Mouse (Mus musculus) megakaryocyte, embryonic 14.5 days (primary cell): ENCODE data around the gene Etv1. TPM values are rescaled to one million over a fixed set of nuclear protein-coding genes. Genes with fewer than 3 reads are reported as not detected.

Experiments used
- H3K27me3 ChIP-seq: replicated peaks from 2 replicates; pipeline ENCODE3; 2012; ENCODE audit warnings: inconsistent platforms
- H3K36me3 ChIP-seq: replicated peaks from 2 replicates; pipeline ENCODE3; 2012; ENCODE audit warnings: low read length, inconsistent platforms, mixed read lengths
- H3K4me1 ChIP-seq: 2 replicates; pipeline ENCODE4 v1.6.1; 2012; ENCODE audit warnings: inconsistent platforms
- H3K4me3 ChIP-seq: replicated peaks from 2 replicates; pipeline ENCODE3; 2012; ENCODE audit warnings: moderate library complexity, mild to moderate bottlenecking, inconsistent platforms
- H3K9me3 ChIP-seq: 2 replicates; pipeline ENCODE4 v1.6.1; 2012; ENCODE audit warnings: inconsistent platforms
- FLI1 ChIP-seq: IDR thresholded peaks from 2 replicates; pipeline ENCODE4 v1.6.1; 2012; ENCODE audit warnings: low read length, inconsistent platforms, mixed read lengths
- GATA1 ChIP-seq: IDR thresholded peaks from 3 replicates; pipeline ENCODE4 v1.6.1; 2012; ENCODE audit warnings: mixed read lengths, low read length, inconsistent platforms, borderline replicate concordance
- polyA plus RNA-seq: library from polyadenylated mRNA; stranded (reverse); fragments of >175 nt; gene quantifications from 2 replicates; pipeline ENCODE4 v1.2.3, GENCODE M21; 2012; ENCODE audit warnings: low replicate concordance; ENCODE audit not compliant: insufficient read depth

Gene Etv1
- polyA plus RNA-seq, 1 experiment = not detected

DNA sequence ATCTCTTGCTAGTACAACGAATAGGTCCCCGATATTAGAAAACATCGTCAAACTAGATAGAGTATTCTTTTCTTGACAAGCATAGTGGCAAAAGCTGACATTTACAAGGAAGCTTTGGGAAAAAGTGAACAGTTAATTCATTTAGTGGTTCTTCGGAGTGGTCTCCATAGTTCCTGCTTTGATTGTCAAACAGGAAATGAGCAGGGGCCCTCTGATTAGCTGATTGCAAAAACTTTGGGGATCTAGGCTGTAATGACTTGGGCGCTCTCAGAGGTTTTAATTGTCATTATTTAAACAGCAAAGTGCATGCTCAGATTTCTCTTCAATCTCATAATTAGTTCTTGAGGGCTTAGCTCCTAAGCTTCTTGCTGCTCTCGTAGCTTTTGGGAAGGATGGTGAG, 75.6 kb downstream of the Etv1 start:
- Histone ChIP-seq H3K9me3 (no peaks in the 10 kb centered on the region), H3K27me3 (no peaks in the 10 kb centered on the region), H3K4me3 (no peak overlapping the region), H3K4me1 (no peaks in the 10 kb centered on the region), H3K36me3 (no peaks in the 10 kb centered on the region)
- no peak for TF ChIP-seq FLI1
- TF ChIP-seq GATA1 = no peak

DNA sequence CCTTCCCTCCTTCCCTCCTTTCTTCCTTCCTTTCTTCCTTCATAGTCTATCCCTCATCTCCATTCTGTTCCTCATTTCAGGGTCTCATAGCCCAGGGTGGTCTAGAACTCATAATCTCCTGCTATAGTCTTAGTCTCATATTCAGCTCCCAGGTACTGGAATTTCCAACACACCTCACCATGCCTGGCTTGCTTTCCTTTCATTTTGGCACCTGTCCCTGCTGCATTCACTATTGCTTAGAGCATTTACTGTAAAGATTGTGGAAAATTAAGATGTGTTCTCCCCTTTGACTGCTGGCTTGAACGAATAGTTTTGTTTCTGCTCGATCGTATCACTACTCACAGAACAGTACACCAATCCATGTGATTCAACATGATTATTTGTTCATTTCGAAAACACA, 80.5 kb downstream of the Etv1 start:
- Histone ChIP-seq H3K9me3 (no peaks in the 10 kb centered on the region), H3K36me3 (no peaks in the 10 kb centered on the region), H3K4me3 (no peak overlapping the region), H3K4me1 (no peaks in the 10 kb centered on the region), H3K27me3 (no peaks in the 10 kb centered on the region)
- TF ChIP-seq GATA1 = no peak
- no peak for TF ChIP-seq FLI1

DNA sequence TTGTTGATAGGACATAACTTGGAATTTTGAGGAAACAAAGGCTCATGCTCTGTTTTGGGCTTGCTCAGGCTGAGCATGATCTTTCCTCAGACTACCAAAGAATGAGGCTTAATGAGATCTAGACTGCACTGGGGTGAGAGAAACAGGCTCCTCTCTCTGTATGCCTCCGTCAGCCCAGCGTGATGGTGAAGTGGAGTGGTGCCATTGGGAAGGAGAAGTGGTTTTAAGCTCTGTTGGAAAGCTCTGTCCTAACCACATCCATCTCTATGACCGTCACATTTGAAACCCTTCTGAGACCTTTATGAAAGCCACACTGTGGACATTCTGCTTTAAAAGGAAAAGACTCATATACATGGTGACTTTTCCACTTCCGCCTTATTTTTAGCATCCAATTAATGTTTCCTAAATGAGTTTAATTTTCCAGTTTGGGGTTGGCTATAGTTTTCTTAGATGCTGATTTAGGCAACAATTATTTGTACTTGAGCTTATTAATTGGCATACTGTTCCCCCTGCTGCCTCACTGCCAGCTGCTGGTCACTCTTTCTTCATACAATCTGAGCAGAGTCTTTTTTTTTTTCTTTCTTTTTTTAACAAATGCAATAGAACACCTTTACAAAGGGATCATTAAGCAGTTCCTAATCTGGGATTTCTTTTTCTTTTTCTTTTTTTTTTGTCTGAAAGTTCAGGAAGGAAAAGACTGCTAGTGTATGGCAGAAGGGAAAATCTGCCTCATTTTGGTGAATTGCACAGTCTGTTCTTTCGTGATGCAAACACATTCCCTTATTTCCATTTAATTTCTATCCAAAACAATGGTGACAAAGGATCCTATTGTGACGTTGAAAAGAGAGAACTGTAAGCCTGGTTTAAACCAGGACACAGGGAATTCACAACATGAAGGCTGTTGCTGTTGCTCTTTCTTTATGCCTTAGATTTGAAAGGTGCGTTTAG, 81.3 kb downstream of the Etv1 start:
- Histone ChIP-seq H3K9me3 (no peaks in the 10 kb centered on the region), H3K27me3 (no peaks in the 10 kb centered on the region)
- TF ChIP-seq GATA1 (no peak), FLI1 (no peak)

DNA sequence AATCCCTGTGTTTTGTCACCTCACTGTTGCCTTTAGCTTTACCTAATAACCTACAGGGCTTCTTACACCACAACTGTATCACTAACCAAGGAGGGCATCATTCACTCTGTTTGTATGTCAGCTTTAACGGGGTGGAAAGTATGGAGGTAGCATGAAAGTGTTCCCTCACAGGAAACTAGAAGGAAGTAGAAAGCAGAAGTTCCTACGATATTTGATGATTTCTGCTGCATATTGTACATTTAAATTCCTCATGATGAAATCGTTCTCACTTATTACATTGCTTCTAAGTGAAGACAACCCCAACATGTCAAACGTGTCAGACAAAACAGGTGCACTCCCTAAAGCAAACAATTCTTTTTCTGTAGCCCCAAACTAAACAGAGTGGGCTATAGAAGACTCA, 84.2 kb downstream of the Etv1 start:
- no peaks in the 10 kb centered on the region for H3K9me3 ChIP-seq
- H3K4me1 ChIP-seq = no peaks in the 10 kb centered on the region
- no peaks in the 10 kb centered on the region for H3K27me3 ChIP-seq
- no peak for TF ChIP-seq FLI1
- TF ChIP-seq GATA1 = no peak
- no peak overlapping the region for H3K4me3 ChIP-seq
- H3K36me3 ChIP-seq = no peaks in the 10 kb centered on the region

More for the DNA sequence above, 81.3 kb downstream of the Etv1 start:
- H3K4me1 ChIP-seq = no peaks in the 10 kb centered on the region
- no peak overlapping the region for H3K4me3 ChIP-seq
- H3K36me3 ChIP-seq = no peaks in the 10 kb centered on the region

DNA sequence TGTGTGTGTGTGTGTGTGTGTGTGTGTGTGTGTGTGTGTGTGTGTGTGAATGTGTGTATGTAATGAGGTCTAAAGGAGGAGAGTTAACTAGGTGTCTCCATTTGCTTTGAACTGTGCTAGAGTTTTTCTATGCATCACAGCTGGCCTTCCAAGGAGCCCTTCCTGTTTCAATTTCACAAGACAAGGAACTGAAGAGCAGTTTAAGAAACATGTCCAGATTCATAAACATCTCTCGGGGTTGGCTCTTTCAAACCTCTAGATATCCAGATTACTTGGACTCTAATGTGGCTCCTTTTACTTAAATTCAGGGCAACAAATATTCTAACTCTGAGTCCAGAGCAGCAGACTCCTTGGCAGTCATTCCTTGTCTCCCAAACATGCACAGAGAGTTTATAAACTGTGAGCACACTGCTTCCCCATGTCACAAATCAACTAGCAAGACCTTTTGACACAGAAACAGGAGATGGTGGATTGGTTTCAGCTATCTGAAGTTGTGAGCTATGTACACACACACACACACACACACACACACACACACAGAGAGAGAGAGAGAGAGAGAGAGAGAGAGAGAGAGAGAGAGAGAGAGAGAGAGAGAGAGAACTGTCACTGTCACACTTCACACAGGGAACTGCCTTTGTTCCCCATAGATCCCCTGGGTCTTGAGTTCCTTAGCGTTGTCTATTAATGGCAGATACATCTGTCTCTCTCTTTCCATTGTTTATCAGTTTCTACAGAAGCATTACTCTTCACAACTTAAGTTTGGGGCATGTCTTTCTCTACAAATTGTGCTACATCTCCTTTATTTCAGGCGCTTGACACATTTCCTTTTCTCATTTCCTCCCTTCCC, 85.0 kb downstream of the Etv1 start:
- Histone ChIP-seq H3K9me3 (no peaks in the 10 kb centered on the region), H3K4me1 (no peaks in the 10 kb centered on the region), H3K27me3 (no peaks in the 10 kb centered on the region), H3K36me3 (no peaks in the 10 kb centered on the region), H3K4me3 (no peak overlapping the region)
- TF ChIP-seq FLI1 = no peak
- no peak for TF ChIP-seq GATA1

DNA sequence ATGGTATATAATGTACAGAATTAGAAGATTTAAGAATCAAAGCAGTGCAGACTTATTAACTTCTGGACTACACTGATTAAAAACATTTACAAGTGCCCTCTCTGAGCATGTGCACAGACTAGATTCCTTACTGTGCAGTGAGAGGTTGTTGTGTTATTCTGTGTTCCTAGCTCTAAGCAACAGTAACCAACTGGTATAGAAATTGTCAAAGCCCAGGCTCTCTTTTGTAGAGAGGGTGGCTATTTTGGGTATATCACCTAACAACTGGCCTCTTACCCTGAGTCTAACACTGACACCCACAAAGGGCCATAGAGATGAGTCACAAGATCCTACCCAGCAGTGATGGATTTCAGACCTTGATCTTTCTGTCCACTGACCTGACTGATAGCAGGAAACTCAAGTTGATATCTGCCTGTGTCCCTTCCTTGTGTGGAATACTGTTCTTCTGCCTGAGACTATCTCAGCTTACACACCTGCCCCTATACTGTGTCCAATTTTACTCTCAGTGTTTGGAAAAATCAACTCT, 95.4 kb downstream of the Etv1 start:
- no peaks in the 10 kb centered on the region for H3K36me3 ChIP-seq
- no peak overlapping the region for H3K4me3 ChIP-seq
- no peaks in the 10 kb centered on the region for H3K27me3 ChIP-seq
- no peak for TF ChIP-seq FLI1
- TF ChIP-seq GATA1 = no peak
- no peaks in the 10 kb centered on the region for H3K9me3 ChIP-seq
- no peaks in the 10 kb centered on the region for H3K4me1 ChIP-seq

DNA sequence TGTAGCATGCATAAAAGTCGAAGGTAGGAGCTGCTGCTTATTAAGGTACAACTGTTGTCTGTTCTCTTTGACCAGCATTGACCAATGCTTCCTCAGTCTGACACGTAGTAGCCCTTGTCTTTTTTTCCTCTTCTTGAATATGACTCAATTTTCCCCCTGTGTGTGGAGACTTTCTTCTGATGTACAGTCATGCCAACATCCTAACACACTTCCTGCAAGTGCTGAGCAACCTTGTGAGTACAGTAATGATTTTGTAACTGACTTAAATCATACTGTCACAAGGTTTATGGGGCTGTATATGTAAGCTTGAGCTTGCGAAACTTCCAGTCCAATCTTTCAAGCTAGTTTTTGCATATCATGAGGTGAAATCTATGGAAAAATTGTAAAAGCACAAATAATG, 125.3 kb downstream of the Etv1 start:
- Histone ChIP-seq H3K27me3 (no peaks in the 10 kb centered on the region), H3K4me1 (no peaks in the 10 kb centered on the region), H3K4me3 (no peak overlapping the region), H3K9me3 (0 out of 2 replicates have a peak, but pooled peaks cover 3% of the 10 kb centered on the region), H3K36me3 (no peaks in the 10 kb centered on the region)
- TF ChIP-seq FLI1 = no peak
- no peak for TF ChIP-seq GATA1

DNA sequence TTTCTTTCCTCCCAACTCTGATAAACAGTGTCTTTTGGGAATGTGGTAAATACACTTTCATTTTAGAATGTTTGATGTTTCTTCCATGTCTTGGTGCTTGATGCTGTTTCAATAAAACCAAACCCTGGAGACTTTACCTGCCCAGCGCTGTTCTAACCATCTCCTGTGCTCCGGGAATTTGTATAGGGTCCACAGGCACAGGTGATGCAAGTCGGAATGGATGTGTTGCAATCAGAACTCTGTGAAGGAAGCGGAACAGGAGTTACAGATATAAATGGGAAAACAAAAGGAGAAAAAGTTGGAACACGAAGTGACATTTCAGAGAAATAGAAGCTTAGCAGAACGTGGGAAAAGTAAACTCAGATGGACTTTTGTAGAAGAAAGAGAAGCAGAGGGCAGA, 127.1 kb downstream of the Etv1 start:
- no peak for TF ChIP-seq FLI1
- TF ChIP-seq GATA1 = no peak
- H3K9me3 ChIP-seq = 0 out of 2 replicates have a peak, but pooled peaks cover 3% of the 10 kb centered on the region
- no peaks in the 10 kb centered on the region for H3K36me3 ChIP-seq
- no peaks in the 10 kb centered on the region for H3K27me3 ChIP-seq
- H3K4me3 ChIP-seq = no peak overlapping the region
- H3K4me1 ChIP-seq = no peaks in the 10 kb centered on the region

DNA sequence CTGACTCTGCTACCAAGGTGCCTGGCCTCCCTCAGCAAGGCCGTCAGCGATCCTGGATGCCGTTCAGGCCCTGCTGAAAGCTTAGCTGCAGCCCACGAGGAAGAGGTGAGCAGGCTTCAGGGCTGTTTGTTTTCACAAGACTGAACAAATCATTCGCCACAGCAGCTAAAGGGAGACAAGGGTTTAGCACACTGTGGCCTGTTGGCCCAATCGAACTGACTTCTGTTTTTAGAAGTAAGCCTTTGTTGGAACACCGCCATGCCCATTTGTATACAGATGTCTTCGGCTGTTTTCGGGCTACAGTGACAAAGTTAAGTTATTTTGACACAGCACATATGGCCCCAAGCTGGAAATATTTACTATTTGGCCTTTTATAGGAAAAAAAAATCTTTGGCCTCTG, 127.6 kb downstream of the Etv1 start:
- Histone ChIP-seq H3K4me1 (no peaks in the 10 kb centered on the region), H3K4me3 (no peak overlapping the region), H3K36me3 (no peaks in the 10 kb centered on the region), H3K27me3 (no peaks in the 10 kb centered on the region), H3K9me3 (0 out of 2 replicates have a peak, but pooled peaks cover 3% of the 10 kb centered on the region)
- TF ChIP-seq GATA1 (no peak), FLI1 (no peak)

DNA sequence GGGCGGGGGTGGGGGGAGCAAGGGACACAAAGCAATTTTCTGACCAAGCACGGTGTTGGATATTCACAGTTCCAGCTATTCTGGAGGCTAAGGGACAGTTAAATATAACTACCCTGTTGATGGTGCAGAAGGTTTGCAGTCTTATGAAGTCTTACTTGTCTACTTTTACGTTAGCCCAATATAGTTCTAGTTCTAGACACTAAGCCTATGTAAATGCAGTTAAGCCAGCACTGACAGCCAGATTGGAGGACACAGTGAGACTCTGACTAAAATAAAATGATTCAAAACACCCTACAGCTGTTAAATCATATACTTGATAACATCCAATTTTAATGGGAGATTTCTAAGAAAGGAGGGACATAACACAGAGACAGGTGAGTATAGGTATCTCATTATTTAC, 129.8 kb downstream of the Etv1 start:
- Histone ChIP-seq H3K36me3 (no peaks in the 10 kb centered on the region), H3K27me3 (no peaks in the 10 kb centered on the region), H3K4me1 (no peaks in the 10 kb centered on the region), H3K9me3 (0 out of 2 replicates have a peak, but pooled peaks cover 3% of the 10 kb centered on the region), H3K4me3 (no peak overlapping the region)
- no peak for TF ChIP-seq GATA1
- TF ChIP-seq FLI1 = no peak
